Comparison of ENCODE assay signal across 13 mouse cellular contexts in genomic region chr1:132843612-132844011, GRCm38 (mm10). TPM values are rescaled to one million over a fixed set of nuclear protein-coding genes. Genes with fewer than 3 reads are reported as not detected.
DNase-seq lines count a peak whose midpoint lies in the region; ATAC-seq and TF ChIP-seq lines count a peak whose summit lies in the region.
"Had no signal": no experiment of that assay in that cellular context is flagged by ENCODE, and none has a peak within 500 bp of the region (broad histone marks: within the 10 kb centered on the region; RNA-seq: fewer than 3 reads in every experiment).

No protein-coding gene starts in this region.

- no peak for TF ChIP-seq EP300 in liver, postnatal 0 days (IDR thresholded peaks at IDR 0.05; ENCODE audit: low read depth)
- TF ChIP-seq EP300 in ES-Bruce4 (IDR thresholded peaks at IDR 0.05; ENCODE audit: insufficient read depth, low read depth, low read length), result no peak

- 75% methylated on average over 10 of the region's 10 CpGs for WGBS in heart, embryonic 13.5 days
- WGBS in liver, postnatal 0 days (ENCODE audit: insufficient replicate concordance), result 74% methylated on average over 10 of the region's 10 CpGs

- H3K4me3 ChIP-seq in heart, embryonic 13.5 days, result no peak overlapping the region
- no peak overlapping the region for H3K4me3 ChIP-seq in liver, postnatal 0 days (ENCODE audit: low read depth, low read length)
- no peak overlapping the region for H3K4me3 ChIP-seq in ES-Bruce4 (ENCODE audit: low read depth, low read length)
- H3K4me3 ChIP-seq: embryonic facial prominence, embryonic 12.5 days; forebrain, embryonic 10.5 days; limb, embryonic 13.5 days had no signal

- peaks cover 16% of the 10 kb centered on the region for H3K4me1 ChIP-seq in heart, embryonic 13.5 days
- H3K4me1 ChIP-seq in liver, postnatal 0 days (ENCODE audit: insufficient read depth), result no peaks in the 10 kb centered on the region
- no peaks in the 10 kb centered on the region for H3K4me1 ChIP-seq in ES-Bruce4 (ENCODE audit: control insufficient read depth, insufficient read depth, low read length)
- H3K4me1 ChIP-seq: embryonic facial prominence, embryonic 12.5 days; forebrain, embryonic 10.5 days had no signal

- H3K27ac ChIP-seq in heart, embryonic 13.5 days (replicated peaks), result 0 out of 2 replicates have a peak overlapping the region, but pooled peaks have one; percentile 24
- H3K27ac ChIP-seq in liver, postnatal 0 days (ENCODE audit: low read depth), result no peak overlapping the region
- no peak overlapping the region for H3K27ac ChIP-seq in ES-Bruce4 (ENCODE audit: insufficient read depth, low read length)
- H3K27ac ChIP-seq: embryonic facial prominence, embryonic 12.5 days; forebrain, embryonic 10.5 days; limb, embryonic 13.5 days had no signal

- no peak overlapping the region for H3K9ac ChIP-seq in heart, embryonic 13.5 days
- no peak overlapping the region for H3K9ac ChIP-seq in liver, postnatal 0 days (replicated peaks)
- no peak overlapping the region for H3K9ac ChIP-seq in ES-Bruce4 (ENCODE audit: low read depth, poor library complexity, severe bottlenecking)
- H3K9ac ChIP-seq: embryonic facial prominence, embryonic 12.5 days; limb, embryonic 13.5 days had no signal

- H3K9me3 ChIP-seq in heart, embryonic 13.5 days, result peaks cover 9% of the 10 kb centered on the region; the same call in 1 of the 2 replicates
- H3K9me3 ChIP-seq in liver, postnatal 0 days (ENCODE audit: low read length), result no peaks in the 10 kb centered on the region
- peaks cover 9% of the 10 kb centered on the region for H3K9me3 ChIP-seq in ES-Bruce4 (replicated peaks; ENCODE audit: control insufficient read depth, insufficient read depth, low read length, poor library complexity, severe bottlenecking)
- H3K9me3 ChIP-seq: embryonic facial prominence, embryonic 12.5 days had no signal

- no peaks in the 10 kb centered on the region for H3K36me3 ChIP-seq in heart, embryonic 13.5 days
- no peaks in the 10 kb centered on the region for H3K36me3 ChIP-seq in liver, postnatal 0 days (replicated peaks; ENCODE audit: insufficient read depth, low read length)
- H3K36me3 ChIP-seq in ES-Bruce4 (ENCODE audit: control insufficient read depth, insufficient read depth, low read length, poor library complexity, severe bottlenecking), result no peaks in the 10 kb centered on the region
- H3K36me3 ChIP-seq: embryonic facial prominence, embryonic 12.5 days; forebrain, embryonic 10.5 days; limb, embryonic 13.5 days had no signal

- TF ChIP-seq CTCF in liver, postnatal 0 days (IDR thresholded peaks at IDR 0.05; ENCODE audit: low read depth), result peak; percentile 35
- peak; percentile 68 for TF ChIP-seq CTCF in ES-Bruce4 (IDR thresholded peaks at IDR 0.05; ENCODE audit: low read depth, low read length)

- no peak for DNase-seq in heart, postnatal 4 days
- DNase-seq in liver, postnatal 0 days, result no peak
- DNase-seq in liver, result no peak
- DNase-seq in R1 (ENCODE audit: low read depth, low spot score), result peak; percentile 79
- no peak for DNase-seq in right cerebral cortex, postnatal 14 days
- no peak for DNase-seq in lung, postnatal 14 days

- H3K27me3 ChIP-seq in heart, embryonic 13.5 days (replicated peaks), result no peaks in the 10 kb centered on the region
- H3K27me3 ChIP-seq in liver, postnatal 0 days (ENCODE audit: insufficient read depth, low read length), result no peaks in the 10 kb centered on the region
- no peaks in the 10 kb centered on the region for H3K27me3 ChIP-seq in ES-Bruce4 (ENCODE audit: control insufficient read depth, insufficient read depth, low read length, poor library complexity, severe bottlenecking)
- H3K27me3 ChIP-seq: embryonic facial prominence, embryonic 12.5 days had no signal

- H3K4me2 ChIP-seq in heart, embryonic 13.5 days, result no peak overlapping the region
- no peak overlapping the region for H3K4me2 ChIP-seq in liver, postnatal 0 days (ENCODE audit: low read depth, low read length)
- H3K4me2 ChIP-seq: embryonic facial prominence, embryonic 12.5 days; limb, embryonic 13.5 days had no signal

- no peak for ATAC-seq in heart, embryonic 13.5 days (ENCODE audit: extremely low read depth, insufficient number of reproducible peaks, low FRiP score, low TSS enrichment)
- no peak for ATAC-seq in liver, postnatal 0 days
- ATAC-seq: intestine, postnatal 0 days had no signal

- no peak for TF ChIP-seq POLR2A in ES-Bruce4 (IDR thresholded peaks at IDR 0.05; ENCODE audit: insufficient read depth, low read length)

RNA-seq across cellular contexts. Expression of gene Lrrn2, which starts 36.5 kb away (rescaled TPM):
- polyA plus RNA-seq in heart, embryonic 13.5 days (2015; fragmentation: Nextera tagmentation; extraction: Ambion mirVana), result 8.2 and 8.7 TPM in 2 replicates
- 1 to 10 TPM; 8.0 to 8.6 TPM for total RNA-seq in heart, postnatal 4 days (2021)
- polyA plus RNA-seq in liver, postnatal 0 days (2015; fragmentation: Nextera tagmentation; extraction: Ambion mirVana), result 0.05 TPM in 1 of 2 replicates, not detected in the other
- 0.18 and 0.37 TPM in 2 replicates for polyA plus RNA-seq in ES-Bruce4 (2011; ENCODE audit: insufficient read depth, insufficient read length, low read depth, missing spikeins)
- total RNA-seq: hematopoietic stem cell, adult 5-6 weeks had no signal
